Mouse (Mus musculus) kidney, embryonic 16.5 days (tissue): ENCODE measurements at regions not wholly inside any gene's neighbourhood (a gene's known extent, or its start where the extent isn't known, plus 50 kb on each side); places are given as distances from the start of the nearest gene placed in this dataset.
A peak's percentile ranks its signal among the peaks of the same experiment; 100 is the strongest.

Source experiments
- ATAC-seq: fragments of 200-750 bp; cut with Nextera tagmentation; 2 replicates; pipeline ENCODE4 v1.8.0; 2017; ENCODE audit warnings: moderate TSS enrichment; ENCODE audit not compliant: low FRiP score, low TSS enrichment
- H3K27ac ChIP-seq: fragments of 300-500 bp; sonication (generic); 2 replicates; pipeline ENCODE4 v1.5.1; 2014; ENCODE audit warnings: low read length
- H3K27me3 ChIP-seq: fragments of 300-500 bp; sonication (generic); 2 replicates; pipeline ENCODE4 v1.6.1; 2014; ENCODE audit warnings: low read length, control low read depth, mixed read lengths; ENCODE audit not compliant: insufficient read depth
- H3K36me3 ChIP-seq: fragments of 300-500 bp; sonication (generic); 2 replicates; pipeline ENCODE4 v1.6.1; 2014; ENCODE audit warnings: low read length, control low read depth, mixed read lengths; ENCODE audit not compliant: insufficient read depth
- H3K4me1 ChIP-seq: fragments of 300-500 bp; sonication (generic); 2 replicates; pipeline ENCODE4 v1.6.1; 2014; ENCODE audit warnings: low read length, control low read depth, mixed read lengths; ENCODE audit not compliant: insufficient read depth
- H3K4me2 ChIP-seq: fragments of 300-500 bp; sonication (generic); replicated peaks from 2 replicates; pipeline ENCODE4 v1.6.1; 2014; ENCODE audit warnings: low read depth, low read length
- H3K4me3 ChIP-seq: fragments of 300-500 bp; sonication (generic); 2 replicates; pipeline ENCODE4 v1.5.1; 2014; ENCODE audit warnings: mild to moderate bottlenecking, low read length
- H3K9ac ChIP-seq: fragments of 300-500 bp; sonication (generic); replicated peaks from 2 replicates; pipeline ENCODE4 v1.6.1; 2014; ENCODE audit warnings: low read length
- H3K9me3 ChIP-seq: fragments of 300-500 bp; sonication (generic); 2 replicates; pipeline ENCODE4 v1.6.1; 2016; ENCODE audit warnings: low read length, control low read depth
- WGBS: fragments of 180-500 bp; shearing (Covaris S2); extraction: QIAGEN DNeasy Blood & Tissue Kit; methylation state at CpG from one replicate; pipeline ENCODE4 v1.1.7; 2014; 5-methylcytosine and 5-hydroxymethylcytosine counted together

- no peak overlapping the region for H3K4me2 ChIP-seq
- H3K36me3 ChIP-seq: no peaks in the 10 kb centered on the region
- H3K4me1 ChIP-seq: no peaks in the 10 kb centered on the region
- H3K9ac ChIP-seq: no peak overlapping the region
- no peak overlapping the region for H3K27ac ChIP-seq
- H3K9me3 ChIP-seq: no peaks in the 10 kb centered on the region
- WGBS: 92% methylated on average over 2 of the region's 2 CpGs
- H3K4me3 ChIP-seq: no peak overlapping the region
- no peaks in the 10 kb centered on the region for H3K27me3 ChIP-seq
- 0 out of 2 replicates have a peak, but pooled peaks have one; percentile 23 for ATAC-seq
Observed at GRCm38 (mm10) chr5:91892338-91892737, 70.5 kb downstream of the Rchy1 start.

GRCm38 (mm10) chr5:91881771-91882170 lies 81.1 kb downstream of the Rchy1 start:
- H3K4me1 ChIP-seq: no peaks in the 10 kb centered on the region
- no peak overlapping the region for H3K4me3 ChIP-seq
- H3K9ac ChIP-seq: no peak overlapping the region
- H3K36me3 ChIP-seq: no peaks in the 10 kb centered on the region
- no peak overlapping the region for H3K4me2 ChIP-seq
- no peak for ATAC-seq
- H3K27me3 ChIP-seq: no peaks in the 10 kb centered on the region
- WGBS: 89% methylated on average over 1 of the region's 1 CpGs
- 0 out of 2 replicates have a peak, but pooled peaks cover 3% of the 10 kb centered on the region for H3K9me3 ChIP-seq
- no peak overlapping the region for H3K27ac ChIP-seq

GRCm38 (mm10) chr5:91880231-91880630 lies 82.6 kb downstream of the Rchy1 start:
- no peak overlapping the region for H3K27ac ChIP-seq
- no peaks in the 10 kb centered on the region for H3K36me3 ChIP-seq
- ATAC-seq: no peak
- H3K4me1 ChIP-seq: no peaks in the 10 kb centered on the region
- H3K9ac ChIP-seq: no peak overlapping the region
- WGBS: 85% methylated on average over 3 of the region's 3 CpGs
- no peak overlapping the region for H3K4me3 ChIP-seq
- no peak overlapping the region for H3K4me2 ChIP-seq
- 0 out of 2 replicates have a peak, but pooled peaks cover 3% of the 10 kb centered on the region for H3K9me3 ChIP-seq
- no peaks in the 10 kb centered on the region for H3K27me3 ChIP-seq

DNA sequence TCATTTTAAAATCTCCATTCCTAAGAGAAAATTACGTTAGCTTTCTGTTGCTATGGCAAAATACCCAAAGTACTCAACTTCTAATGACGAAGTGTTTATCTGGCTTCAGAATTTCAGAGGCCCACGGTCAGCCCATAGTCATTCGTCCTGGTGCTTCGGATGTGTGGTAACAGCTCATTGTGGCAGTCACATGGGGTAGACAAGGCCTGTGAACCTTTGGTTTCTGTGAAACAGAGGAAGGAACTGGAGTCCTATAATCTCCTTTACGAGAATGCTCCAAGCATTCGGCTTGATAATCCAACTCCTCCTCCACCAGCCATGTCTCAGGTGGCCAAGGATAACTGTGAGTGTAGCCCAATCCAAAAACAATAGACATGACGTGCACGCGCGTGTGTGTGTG lies 84.2 kb downstream of the Rchy1 start:
- WGBS: 78% methylated on average over 11 of the region's 11 CpGs
- H3K36me3 ChIP-seq: no peaks in the 10 kb centered on the region
- H3K4me3 ChIP-seq: no peak overlapping the region
- no peak overlapping the region for H3K9ac ChIP-seq
- no peaks in the 10 kb centered on the region for H3K27me3 ChIP-seq
- ATAC-seq: no peak
- no peak overlapping the region for H3K27ac ChIP-seq
- H3K4me1 ChIP-seq: no peaks in the 10 kb centered on the region
- H3K9me3 ChIP-seq: 0 out of 2 replicates have a peak, but pooled peaks cover 3% of the 10 kb centered on the region
- no peak overlapping the region for H3K4me2 ChIP-seq

DNA sequence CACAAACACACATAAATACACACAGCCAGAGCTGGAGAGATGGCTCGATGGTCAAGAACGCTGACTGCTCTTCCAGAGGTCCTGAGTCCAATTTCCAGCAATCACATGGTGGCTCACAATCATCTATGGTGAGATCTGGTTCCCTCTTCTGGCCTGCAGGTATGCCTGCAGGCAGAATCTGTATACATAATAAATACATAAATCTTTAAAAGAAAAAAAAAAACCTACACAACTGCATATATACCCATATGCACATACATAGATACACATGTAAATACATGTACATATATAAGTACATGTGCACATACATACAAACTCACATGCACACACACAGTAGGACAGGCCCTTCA lies 86.2 kb downstream of the Rchy1 start:
- Histone ChIP-seq H3K9ac (no peak overlapping the region), H3K4me2 (no peak overlapping the region), H3K36me3 (no peaks in the 10 kb centered on the region), H3K9me3 (no peaks in the 10 kb centered on the region), H3K27me3 (no peaks in the 10 kb centered on the region), H3K27ac (no peak overlapping the region), H3K4me1 (no peaks in the 10 kb centered on the region), H3K4me3 (no peak overlapping the region)
- no peak for ATAC-seq
- WGBS: 72% methylated on average over 2 of the region's 2 CpGs

DNA sequence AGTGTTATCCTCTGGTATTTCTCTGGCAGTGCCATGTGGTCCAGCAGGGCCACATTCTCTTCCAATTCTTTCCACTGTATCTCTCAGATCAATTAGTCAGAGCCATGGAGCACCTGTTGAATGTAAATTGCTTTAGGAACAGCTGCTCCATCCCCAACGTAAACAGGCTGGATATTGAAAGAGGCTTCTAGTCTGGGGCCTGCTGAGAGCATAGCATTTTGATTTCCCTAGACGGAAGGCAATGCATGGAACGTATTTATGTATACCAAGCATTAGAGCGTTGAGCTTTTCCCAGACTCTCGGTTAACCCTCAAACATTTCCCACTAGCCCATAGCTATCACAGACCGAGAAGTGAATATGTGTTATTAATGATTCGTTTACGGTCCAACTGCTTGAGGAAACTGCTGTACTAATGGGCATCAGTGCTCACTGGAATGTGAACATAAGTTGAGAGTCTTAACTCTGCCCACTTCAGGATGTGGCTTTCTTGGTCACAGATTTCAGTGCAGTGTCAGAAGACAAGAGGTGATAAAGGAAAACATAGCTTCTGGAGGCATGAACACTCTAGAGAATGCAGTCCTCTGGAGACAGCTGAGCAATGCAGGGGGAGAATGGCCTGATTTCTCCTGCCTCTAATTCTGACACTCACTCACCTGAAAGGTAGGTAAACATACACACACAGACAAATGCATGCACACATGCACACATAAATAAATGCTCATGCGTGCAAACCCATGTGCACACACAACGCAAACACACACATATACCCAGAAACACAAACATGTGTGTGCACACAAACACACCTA lies 86.8 kb downstream of the Rchy1 start:
- Histone ChIP-seq H3K9me3 (no peaks in the 10 kb centered on the region), H3K4me1 (no peaks in the 10 kb centered on the region), H3K4me3 (no peak overlapping the region), H3K36me3 (no peaks in the 10 kb centered on the region), H3K9ac (no peak overlapping the region), H3K27ac (no peak overlapping the region), H3K27me3 (no peaks in the 10 kb centered on the region), H3K4me2 (no peak overlapping the region)
- no peak for ATAC-seq
- 75% methylated on average over 10 of the region's 10 CpGs for whole genome bisulfite sequencing

DNA sequence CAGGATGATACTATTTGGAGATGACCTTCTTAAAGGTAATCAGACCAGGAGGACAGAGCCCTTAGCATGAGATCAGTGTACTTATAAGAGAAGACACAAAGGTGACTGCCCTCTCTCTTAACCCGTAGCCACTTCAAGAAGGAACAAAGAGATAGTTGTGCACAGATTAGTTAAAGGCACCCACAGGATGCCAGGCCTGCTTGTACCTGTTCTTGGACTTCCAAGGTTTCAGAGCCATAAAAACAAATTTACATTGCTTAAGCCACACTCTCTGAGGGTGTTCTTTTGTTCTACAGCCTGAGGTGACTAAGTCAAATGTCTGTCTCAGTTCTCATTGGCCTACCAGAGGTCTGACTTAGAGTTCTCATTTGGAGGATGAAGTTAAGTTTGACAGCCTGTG lies 90.1 kb downstream of the Rchy1 start:
- no peak overlapping the region for H3K27ac ChIP-seq
- WGBS: 76% methylated on average over 1 of the region's 1 CpGs
- H3K4me3 ChIP-seq: no peak overlapping the region
- no peak for ATAC-seq
- no peaks in the 10 kb centered on the region for H3K4me1 ChIP-seq
- no peaks in the 10 kb centered on the region for H3K9me3 ChIP-seq
- H3K4me2 ChIP-seq: no peak overlapping the region
- H3K36me3 ChIP-seq: no peaks in the 10 kb centered on the region
- H3K27me3 ChIP-seq: no peaks in the 10 kb centered on the region
- H3K9ac ChIP-seq: no peak overlapping the region

DNA sequence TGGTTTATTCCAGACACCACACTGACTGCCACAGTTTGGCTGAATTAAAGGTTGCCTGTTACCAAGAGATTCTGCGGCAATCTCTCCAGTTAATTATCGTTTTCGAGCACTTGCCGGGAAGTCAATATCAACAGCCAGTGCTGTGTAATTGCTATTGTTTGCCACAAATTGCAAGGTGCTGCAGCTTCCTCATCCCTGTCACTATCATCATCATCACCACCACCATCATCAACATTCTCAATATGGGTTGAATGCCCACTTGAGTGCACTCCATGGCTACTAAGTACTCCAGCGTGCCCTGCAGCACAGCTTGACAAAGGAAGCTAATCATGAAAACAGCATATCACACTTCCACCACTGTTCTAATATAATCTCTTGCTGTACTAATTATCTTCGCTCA lies 93.1 kb downstream of the Rchy1 start:
- H3K4me1 ChIP-seq: no peaks in the 10 kb centered on the region
- H3K9ac ChIP-seq: no peak overlapping the region
- no peaks in the 10 kb centered on the region for H3K9me3 ChIP-seq
- H3K4me2 ChIP-seq: no peak overlapping the region
- H3K27ac ChIP-seq: no peak overlapping the region
- H3K36me3 ChIP-seq: no peaks in the 10 kb centered on the region
- ATAC-seq: no peak
- H3K4me3 ChIP-seq: no peak overlapping the region
- H3K27me3 ChIP-seq: no peaks in the 10 kb centered on the region
- WGBS: 94% methylated on average over 6 of the region's 6 CpGs

DNA sequence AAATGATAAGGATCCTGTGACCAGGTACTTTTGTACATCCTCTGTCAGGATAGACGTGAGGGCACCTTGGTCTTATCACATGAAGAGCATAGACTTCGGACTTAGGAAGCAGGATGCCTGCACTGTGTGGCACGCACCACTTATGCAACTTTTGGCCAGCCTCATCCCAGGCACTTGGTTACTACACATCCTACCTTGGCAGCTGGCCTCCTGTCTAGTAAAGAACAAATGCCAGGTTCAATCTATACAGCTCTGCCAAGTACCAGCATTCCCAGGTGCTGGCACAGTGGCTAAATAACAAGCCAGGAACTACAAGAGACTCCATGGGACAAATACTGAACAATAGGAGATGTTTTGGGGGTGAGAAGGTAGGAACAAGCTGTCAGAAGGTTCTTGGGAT lies 96.7 kb downstream of the Rchy1 start:
- H3K27me3 ChIP-seq: no peaks in the 10 kb centered on the region
- H3K36me3 ChIP-seq: no peaks in the 10 kb centered on the region
- 88% methylated on average over 3 of the region's 3 CpGs for WGBS
- ATAC-seq: no peak
- no peak overlapping the region for H3K4me3 ChIP-seq
- no peak overlapping the region for H3K4me2 ChIP-seq
- H3K9me3 ChIP-seq: no peaks in the 10 kb centered on the region
- no peak overlapping the region for H3K9ac ChIP-seq
- no peak overlapping the region for H3K27ac ChIP-seq
- no peaks in the 10 kb centered on the region for H3K4me1 ChIP-seq

DNA sequence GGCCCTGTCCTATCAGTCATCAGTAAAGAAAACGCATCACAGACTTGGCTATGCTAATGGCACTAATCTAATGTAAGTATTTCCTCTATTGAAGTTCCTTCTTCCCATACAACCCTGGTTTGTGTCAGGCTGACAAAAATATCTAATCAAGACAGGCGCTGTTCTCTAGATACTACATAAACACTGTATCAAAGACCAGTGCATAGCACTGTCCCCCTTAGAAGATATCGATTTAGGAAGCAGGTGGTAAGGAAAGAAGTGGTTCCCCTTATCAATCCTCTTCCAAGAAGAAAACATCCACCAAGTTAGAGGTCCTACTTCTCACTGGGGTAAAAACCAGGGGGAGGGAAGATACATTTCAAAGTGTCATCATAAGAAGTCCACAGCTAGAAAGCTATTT lies 97.5 kb downstream of the Rchy1 start:
- Histone ChIP-seq H3K27me3 (no peaks in the 10 kb centered on the region), H3K4me2 (no peak overlapping the region), H3K4me3 (no peak overlapping the region), H3K9ac (no peak overlapping the region), H3K36me3 (no peaks in the 10 kb centered on the region), H3K4me1 (no peaks in the 10 kb centered on the region), H3K27ac (no peak overlapping the region), H3K9me3 (no peaks in the 10 kb centered on the region)
- ATAC-seq: no peak
- 86% methylated on average over 3 of the region's 3 CpGs for WGBS
